Comparison of ENCODE assay signal across 8 mouse cellular contexts in the genomic region with DNA sequence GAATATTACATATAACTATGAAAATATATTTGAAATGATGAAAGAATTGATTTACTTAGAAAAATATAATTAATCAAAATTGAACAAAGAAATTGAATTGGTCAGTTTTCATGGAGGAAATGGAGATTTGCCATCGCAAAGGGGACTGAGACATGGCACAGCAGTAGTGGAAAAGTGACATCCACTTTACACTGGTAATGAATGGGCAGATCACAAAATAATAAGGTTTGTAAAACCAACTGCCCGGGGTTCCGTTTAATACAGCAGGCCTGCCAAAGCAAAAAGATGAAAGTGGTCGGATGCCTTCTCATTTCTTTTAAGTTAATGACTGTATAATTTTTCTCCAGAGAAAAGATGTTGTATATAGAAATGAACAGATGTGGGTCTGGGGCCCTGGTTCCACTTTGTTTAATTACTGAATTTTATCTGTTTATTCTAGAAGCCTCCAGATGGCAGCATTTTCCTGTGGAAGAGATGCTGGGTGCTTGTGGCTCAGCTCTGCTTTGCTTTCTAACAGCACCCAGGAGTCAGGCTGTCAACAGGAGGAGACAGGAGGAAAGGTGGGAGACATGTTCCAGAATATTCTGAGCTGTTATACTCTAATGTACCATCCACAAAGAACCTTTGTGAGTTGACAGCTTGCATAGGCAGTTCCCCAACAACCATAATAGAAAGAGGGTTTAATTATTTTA.
DNase-seq lines count a peak whose midpoint lies in the region; ATAC-seq and TF ChIP-seq lines count a peak whose summit lies in the region.

No protein-coding gene starts in this region.

- ATAC-seq in intestine, postnatal 0 days = no peak
- no peak for ATAC-seq in granulocyte monocyte progenitor cell, adult 5-6 weeks (replicated peaks; ENCODE audit: poor library complexity, severe bottlenecking)

- DNase-seq in heart, adult 9 months (ENCODE audit: low spot score in 2 of 2) = peak; percentile 8
- DNase-seq in heart, adult 11 months = no peak
- DNase-seq in adrenal gland, postnatal 14 days = peak; percentile 47
- DNase-seq in fibroblast of lung, adult 2 months (ENCODE audit: low read depth) = peak; percentile 31
- DNase-seq in left cerebral cortex, postnatal 10 days (ENCODE audit: extremely low spot score in 1 of 2, low spot score in 2 of 2) = peak; percentile 41 to 63
- DNase-seq in retina, postnatal 1 day = peak; percentile 69

- no peak overlapping the region for H3K4me3 ChIP-seq in intestine, postnatal 0 days (ENCODE audit: low read depth, low read length)

- peak; percentile 67 for TF ChIP-seq CTCF in intestine, postnatal 0 days (IDR thresholded peaks at IDR 0.05; ENCODE audit: low read depth)

- H3K4me2 ChIP-seq in intestine, postnatal 0 days (replicated peaks; ENCODE audit: low read depth) = no peak overlapping the region

- no peaks in the 10 kb centered on the region for H3K27me3 ChIP-seq in intestine, postnatal 0 days (replicated peaks; ENCODE audit: control insufficient read depth, insufficient read depth, low read length)

- H3K36me3 ChIP-seq in intestine, postnatal 0 days (ENCODE audit: control insufficient read depth, insufficient read depth) = no peaks in the 10 kb centered on the region

- 64% methylated on average over 4 of the region's 4 CpGs for WGBS in intestine, postnatal 0 days

- no peaks in the 10 kb centered on the region for H3K4me1 ChIP-seq in intestine, postnatal 0 days (replicated peaks; ENCODE audit: control insufficient read depth, insufficient read depth, low read length)

- intact Hi-C loops in left cerebral cortex, postnatal 10 days (cut with DNase I) = loop anchor here (10.0 kb wide), 2 partner anchors 1019 to 1979 kb away; no protein-coding TSS in a partner anchor

- H3K9me3 ChIP-seq in intestine, postnatal 0 days (ENCODE audit: control insufficient read depth) = no peaks in the 10 kb centered on the region

- no peak overlapping the region for H3K27ac ChIP-seq in intestine, postnatal 0 days (ENCODE audit: low read depth, low read length)

- H3K9ac ChIP-seq in intestine, postnatal 0 days (ENCODE audit: low read depth, low read length) = no peak overlapping the region
